Mouse (Mus musculus) olfactory bulb, adult 2 months (tissue): ENCODE measurements around the gene Aanat. TPM values are rescaled to one million over a fixed set of nuclear protein-coding genes. Genes with fewer than 3 reads are reported as not detected.

Experiments used
- H3K27ac ChIP-seq: fragments of 200-500 bp; 2 replicates; pipeline ENCODE4 v1.5.1; 2012; ENCODE audit warnings: low read depth, low read length; ENCODE audit not compliant: insufficient read depth
- H3K4me1 ChIP-seq: fragments of 200-500 bp; 2 replicates; pipeline ENCODE4 v1.6.1; 2012; ENCODE audit warnings: low read length; ENCODE audit not compliant: control insufficient read depth, insufficient read depth
- H3K4me3 ChIP-seq: fragments of 200-500 bp; 2 replicates; pipeline ENCODE4 v1.5.1; 2012; ENCODE audit warnings: mild to moderate bottlenecking, low read depth, low read length, moderate library complexity; ENCODE audit not compliant: insufficient read depth
- CTCF ChIP-seq: fragments of 200-500 bp; IDR thresholded peaks from 2 replicates; pipeline ENCODE4 v1.5.1; 2012; ENCODE audit warnings: low read depth, mild to moderate bottlenecking, low read length, moderate library complexity; ENCODE audit not compliant: insufficient read depth
- POLR2A ChIP-seq: fragments of 200-500 bp; IDR thresholded peaks from 2 replicates; pipeline ENCODE4 v1.6.1; 2012; ENCODE audit warnings: mild to moderate bottlenecking, low read depth, low read length, moderate library complexity; ENCODE audit not compliant: insufficient read depth
- WGBS: fragments of 180-500 bp; shearing (Covaris S2); methylation state at CpG from one replicate; pipeline ENCODE4 v1.1.7; 2018; 5-methylcytosine and 5-hydroxymethylcytosine counted together
- polyA plus RNA-seq: library from polyadenylated mRNA; stranded (reverse); fragments of >200 nt; gene quantifications from 2 replicates; pipeline ENCODE4 v1.2.4, GENCODE M21; 2012; ENCODE audit warnings: low replicate concordance; ENCODE audit not compliant: missing spikeins, insufficient read depth, insufficient read length

Gene Aanat
- polyA plus RNA-seq, 1 experiment = not detected

DNA sequence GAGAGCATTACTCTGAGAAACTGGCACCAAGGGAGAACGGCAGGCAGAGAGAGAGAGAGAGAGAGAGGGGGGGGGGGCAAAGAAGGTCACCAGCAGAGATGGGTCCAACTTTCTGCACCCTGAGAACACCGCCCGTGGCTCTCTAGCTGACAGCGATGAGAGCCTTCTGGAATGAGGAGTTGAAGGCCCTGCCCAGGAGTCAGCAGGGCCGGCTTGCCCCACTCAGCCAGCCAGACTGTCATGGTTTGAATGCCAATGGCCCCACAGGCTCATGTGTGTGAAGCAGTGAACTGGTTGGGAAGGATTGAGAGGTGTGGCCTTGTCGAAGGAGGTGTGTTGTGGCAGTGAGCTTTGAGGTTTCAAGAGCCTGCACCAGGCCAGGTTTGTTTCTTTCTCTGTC is 27.0 kb downstream of the Aanat start:
- TF ChIP-seq POLR2A = no peak
- TF ChIP-seq CTCF = no peak
- H3K4me1 ChIP-seq = peaks cover 4% of the 10 kb centered on the region; the same call in 1 of the 2 replicates
- 92% methylated on average over 6 of the region's 6 CpGs for WGBS

GRCm38 (mm10) chr11:116615735-116616437 is 29.7 kb downstream of the Aanat start:
- H3K27ac ChIP-seq = no peak overlapping the region
- WGBS = 51% methylated on average over 14 of the region's 15 CpGs

More for the DNA sequence above, 27.0 kb downstream of the Aanat start:
- no peak overlapping the region for H3K4me3 ChIP-seq
- no peak overlapping the region for H3K27ac ChIP-seq

DNA sequence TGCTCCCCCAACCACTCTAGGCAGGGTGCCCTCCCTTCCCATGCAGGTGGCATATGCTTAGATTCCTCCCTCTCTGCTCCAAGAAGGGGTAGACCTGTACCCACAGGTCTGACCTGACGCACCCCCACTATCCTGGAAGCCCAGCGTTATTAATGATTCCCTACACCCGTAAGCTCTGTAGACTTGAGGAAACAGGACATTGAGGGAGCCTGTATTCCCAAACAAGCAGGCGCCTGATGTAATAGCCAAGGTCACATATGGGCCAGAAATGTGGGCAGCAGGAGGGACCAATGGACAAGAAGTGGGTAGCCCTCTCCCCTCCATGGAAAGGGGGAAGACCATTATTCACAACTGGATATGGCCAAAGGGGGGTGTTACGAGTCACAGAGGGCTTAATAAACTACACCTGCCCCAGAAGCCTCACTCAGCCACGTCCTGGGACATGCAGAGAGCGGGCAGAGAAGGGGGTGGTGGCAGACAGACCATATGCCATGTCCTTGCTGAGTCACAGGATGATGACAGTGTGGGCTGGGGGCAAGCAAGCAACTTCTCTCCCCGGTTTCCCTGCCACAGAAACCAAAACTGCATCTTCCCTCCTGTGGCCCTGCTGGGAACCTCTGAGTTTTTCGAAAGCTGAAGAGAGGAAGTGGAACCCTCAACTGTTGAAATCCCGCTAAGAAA is 30.3 kb downstream of the Aanat start:
- peaks cover 14% of the 10 kb centered on the region for H3K4me1 ChIP-seq

More at GRCm38 (mm10) chr11:116615735-116616437, 29.7 kb downstream of the Aanat start:
- TF ChIP-seq POLR2A (no peak), CTCF (no peak)
- no peak overlapping the region for H3K4me3 ChIP-seq
- H3K4me1 ChIP-seq = peaks cover 11% of the 10 kb centered on the region

GRCm38 (mm10) chr11:116617641-116618040 is 31.4 kb downstream of the Aanat start:
- peaks cover 14% of the 10 kb centered on the region for H3K4me1 ChIP-seq
- no peak overlapping the region for H3K4me3 ChIP-seq
- WGBS = 47% methylated on average over 7 of the region's 7 CpGs
- no peak overlapping the region for H3K27ac ChIP-seq
- TF ChIP-seq CTCF (no peak), POLR2A (no peak)

More for the DNA sequence above, 30.3 kb downstream of the Aanat start:
- WGBS = 80% methylated on average over 10 of the region's 10 CpGs
- no peak overlapping the region for H3K4me3 ChIP-seq
- TF ChIP-seq CTCF (no peak), POLR2A (no peak)
- H3K27ac ChIP-seq = no peak overlapping the region

- Histone ChIP-seq H3K4me3 (no peak overlapping the region), H3K4me1 (peaks cover 18% of the 10 kb centered on the region), H3K27ac (no peak overlapping the region)
- TF ChIP-seq CTCF (no peak), POLR2A (no peak)
- 87% methylated on average over 7 of the region's 7 CpGs for WGBS
Measured at GRCm38 (mm10) chr11:116618666-116619065, 32.4 kb downstream of the Aanat start.

- 77% methylated on average over 7 of the region's 7 CpGs for WGBS
- peaks cover 23% of the 10 kb centered on the region for H3K4me1 ChIP-seq
- TF ChIP-seq CTCF = no peak
- TF ChIP-seq POLR2A = no peak
- no peak overlapping the region for H3K4me3 ChIP-seq
- H3K27ac ChIP-seq = no peak overlapping the region
Measured at GRCm38 (mm10) chr11:116619156-116619555, 32.9 kb downstream of the Aanat start.

DNA sequence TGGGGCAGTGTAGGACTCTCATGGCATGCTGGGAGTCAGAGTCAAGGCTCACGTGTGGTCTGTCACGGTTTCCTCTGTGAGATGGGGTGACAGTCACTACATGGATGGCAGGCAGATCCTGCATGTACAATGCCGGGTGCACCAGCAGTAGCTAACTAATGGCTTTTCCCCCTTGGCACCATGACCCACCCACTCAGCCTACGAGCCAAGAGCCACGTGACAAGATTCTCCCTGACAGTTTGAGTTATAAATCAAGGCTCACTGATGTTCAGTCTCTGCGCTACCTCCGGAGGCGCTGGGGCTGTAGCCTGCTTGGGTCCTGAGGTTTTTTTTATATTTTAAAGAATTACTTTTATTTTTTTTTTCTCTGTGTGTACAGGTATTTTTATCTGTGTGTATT is 33.3 kb downstream of the Aanat start:
- H3K4me1 ChIP-seq = peaks cover 27% of the 10 kb centered on the region
- no peak overlapping the region for H3K4me3 ChIP-seq
- WGBS = 57% methylated on average over 8 of the region's 8 CpGs
- no peak overlapping the region for H3K27ac ChIP-seq
- TF ChIP-seq CTCF = no peak
- no peak for TF ChIP-seq POLR2A

DNA sequence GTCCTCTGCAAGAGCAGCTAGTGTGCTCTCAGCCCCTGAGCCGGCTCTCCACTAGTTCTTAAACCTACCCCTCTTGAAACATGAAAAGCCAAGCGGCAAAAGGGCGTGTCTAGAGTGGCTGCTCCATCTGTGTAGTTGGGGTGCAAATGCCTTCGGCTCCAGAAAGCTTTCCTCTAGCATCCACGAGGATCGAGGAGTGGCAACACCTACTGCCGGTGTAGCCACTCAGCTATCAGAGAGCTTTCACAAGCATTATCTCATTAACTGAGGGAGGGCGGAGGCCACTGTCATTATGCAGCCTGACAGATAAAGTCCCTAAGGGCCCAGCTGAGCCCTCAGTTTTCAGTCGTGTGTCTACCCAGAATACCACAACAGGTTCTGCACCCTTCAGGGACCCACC is 33.8 kb downstream of the Aanat start:
- Histone ChIP-seq H3K4me3 (no peak overlapping the region), H3K27ac (no peak overlapping the region), H3K4me1 (peaks cover 29% of the 10 kb centered on the region)
- TF ChIP-seq POLR2A = no peak
- TF ChIP-seq CTCF = no peak
- WGBS = 43% methylated on average over 9 of the region's 9 CpGs

GRCm38 (mm10) chr11:116620559-116621253 is 34.5 kb downstream of the Aanat start:
- Histone ChIP-seq H3K4me1 (peaks cover 26% of the 10 kb centered on the region), H3K27ac (no peak overlapping the region), H3K4me3 (no peak overlapping the region)
- TF ChIP-seq POLR2A (no peak), CTCF (no peak)
- WGBS = 86% methylated on average over 10 of the region's 10 CpGs
